Mouse (Mus musculus) heart, embryonic 10.5 days (tissue): ENCODE measurements at regions not wholly inside any gene's neighbourhood (a gene's known extent, or its start where the extent isn't known, plus 50 kb on each side); places are given as distances from the start of the nearest gene placed in this dataset.

Experiments used
- DNase-seq: peaks from one replicate; pipeline ENCODE4 v3.0.0-alpha.2; 2017; ENCODE audit warnings: low spot score
- H3K27ac ChIP-seq: fragments of 300-500 bp; sonication (generic); 2 replicates; pipeline ENCODE4 v1.5.1; 2016; ENCODE audit warnings: mild to moderate bottlenecking
- H3K27me3 ChIP-seq: fragments of 300-500 bp; sonication (generic); 2 replicates; pipeline ENCODE4 v1.6.1; 2016; ENCODE audit warnings: mild to moderate bottlenecking; ENCODE audit not compliant: poor library complexity, insufficient read depth, severe bottlenecking
- H3K36me3 ChIP-seq: fragments of 300-500 bp; sonication (generic); 2 replicates; pipeline ENCODE4 v1.6.1; 2016; ENCODE audit warnings: mild to moderate bottlenecking, moderate library complexity
- H3K4me1 ChIP-seq: fragments of 300-500 bp; sonication (generic); 2 replicates; pipeline ENCODE4 v1.6.1; 2016; ENCODE audit warnings: mild to moderate bottlenecking
- H3K4me3 ChIP-seq: fragments of 300-500 bp; sonication (generic); 2 replicates; pipeline ENCODE4 v1.5.1; 2016; ENCODE audit warnings: mild to moderate bottlenecking, moderate library complexity
- H3K9me3 ChIP-seq: fragments of 300-500 bp; sonication (generic); 2 replicates; pipeline ENCODE4 v1.6.1; 2016; ENCODE audit warnings: mild to moderate bottlenecking, moderate library complexity
- WGBS: fragments of 180-500 bp; shearing (Covaris S2); methylation state at CpG from one replicate; pipeline ENCODE4 v1.1.7; 2016; 5-methylcytosine and 5-hydroxymethylcytosine counted together

GRCm38 (mm10) chr7:117926396-117926795, 189.6 kb downstream of the Rps15a start:
- no peaks in the 10 kb centered on the region for H3K27me3 ChIP-seq
- H3K4me3 ChIP-seq: no peak overlapping the region
- WGBS: 29% methylated on average over 1 of the region's 1 CpGs
- no peak overlapping the region for H3K27ac ChIP-seq
- no peaks in the 10 kb centered on the region for H3K9me3 ChIP-seq
- DNase-seq: no peak
- no peaks in the 10 kb centered on the region for H3K36me3 ChIP-seq
- no peaks in the 10 kb centered on the region for H3K4me1 ChIP-seq

GRCm38 (mm10) chr7:117922270-117922669, 193.7 kb downstream of the Rps15a start:
- no peak overlapping the region for H3K27ac ChIP-seq
- no peak overlapping the region for H3K4me3 ChIP-seq
- no peaks in the 10 kb centered on the region for H3K9me3 ChIP-seq
- H3K27me3 ChIP-seq: no peaks in the 10 kb centered on the region
- no peaks in the 10 kb centered on the region for H3K4me1 ChIP-seq
- H3K36me3 ChIP-seq: no peaks in the 10 kb centered on the region
- DNase-seq: no peak

GRCm38 (mm10) chr7:117918206-117918995, 197.6 kb downstream of the Rps15a start:
- no peak for DNase-seq
- WGBS: 81% methylated on average over 10 of the region's 10 CpGs
- Histone ChIP-seq H3K4me1 (no peaks in the 10 kb centered on the region), H3K27ac (no peak overlapping the region), H3K27me3 (no peaks in the 10 kb centered on the region), H3K36me3 (no peaks in the 10 kb centered on the region), H3K4me3 (no peak overlapping the region), H3K9me3 (no peaks in the 10 kb centered on the region)

GRCm38 (mm10) chr7:117916915-117917314, 199.1 kb downstream of the Rps15a start:
- H3K9me3 ChIP-seq: no peaks in the 10 kb centered on the region
- 94% methylated on average over 6 of the region's 6 CpGs for WGBS
- no peaks in the 10 kb centered on the region for H3K27me3 ChIP-seq
- H3K4me3 ChIP-seq: no peak overlapping the region
- H3K4me1 ChIP-seq: no peaks in the 10 kb centered on the region
- H3K27ac ChIP-seq: no peak overlapping the region
- no peak for DNase-seq
- H3K36me3 ChIP-seq: no peaks in the 10 kb centered on the region

GRCm38 (mm10) chr7:117912453-117912852, 203.5 kb downstream of the Rps15a start:
- H3K4me1 ChIP-seq: no peaks in the 10 kb centered on the region
- no peaks in the 10 kb centered on the region for H3K27me3 ChIP-seq
- DNase-seq: no peak
- 66% methylated on average over 3 of the region's 3 CpGs for WGBS
- no peak overlapping the region for H3K27ac ChIP-seq
- H3K9me3 ChIP-seq: no peaks in the 10 kb centered on the region
- H3K36me3 ChIP-seq: no peaks in the 10 kb centered on the region
- H3K4me3 ChIP-seq: no peak overlapping the region

GRCm38 (mm10) chr7:117911062-117911461, 204.9 kb downstream of the Rps15a start:
- WGBS: 82% methylated on average over 3 of the region's 3 CpGs
- H3K9me3 ChIP-seq: no peaks in the 10 kb centered on the region
- no peaks in the 10 kb centered on the region for H3K4me1 ChIP-seq
- H3K27ac ChIP-seq: no peak overlapping the region
- DNase-seq: no peak
- H3K27me3 ChIP-seq: no peaks in the 10 kb centered on the region
- H3K4me3 ChIP-seq: no peak overlapping the region
- no peaks in the 10 kb centered on the region for H3K36me3 ChIP-seq

GRCm38 (mm10) chr7:117896528-117896927, 219.5 kb downstream of the Rps15a start:
- Histone ChIP-seq H3K4me1 (no peaks in the 10 kb centered on the region), H3K4me3 (no peak overlapping the region), H3K36me3 (no peaks in the 10 kb centered on the region), H3K27me3 (no peaks in the 10 kb centered on the region; the same call in 1 of the 2 replicates), H3K9me3 (no peaks in the 10 kb centered on the region), H3K27ac (no peak overlapping the region)
- DNase-seq: no peak
- WGBS: 77% methylated on average over 2 of the region's 2 CpGs

- Histone ChIP-seq H3K9me3 (no peaks in the 10 kb centered on the region), H3K27me3 (peaks cover 7% of the 10 kb centered on the region; the same call in 1 of the 2 replicates), H3K27ac (no peak overlapping the region), H3K4me1 (no peaks in the 10 kb centered on the region; the same call in 1 of the 2 replicates), H3K4me3 (no peak overlapping the region), H3K36me3 (no peaks in the 10 kb centered on the region)
- WGBS: 76% methylated on average over 6 of the region's 6 CpGs
- no peak for DNase-seq
These were observed 228.7 kb downstream of the Rps15a start for GRCm38 (mm10) chr7:117887288-117887687.

- Histone ChIP-seq H3K27ac (no peak overlapping the region), H3K4me1 (no peaks in the 10 kb centered on the region; the same call in 1 of the 2 replicates), H3K27me3 (peaks cover 7% of the 10 kb centered on the region; the same call in 1 of the 2 replicates), H3K4me3 (no peak overlapping the region), H3K9me3 (no peaks in the 10 kb centered on the region), H3K36me3 (no peaks in the 10 kb centered on the region)
- WGBS: 9% methylated on average over 13 of the region's 13 CpGs
- DNase-seq: peak; percentile 86
These were observed 233.2 kb downstream of the Rps15a start for GRCm38 (mm10) chr7:117882803-117883202.

- Histone ChIP-seq H3K27me3 (no peaks in the 10 kb centered on the region), H3K27ac (no peak overlapping the region), H3K4me3 (no peak overlapping the region), H3K4me1 (no peaks in the 10 kb centered on the region), H3K9me3 (no peaks in the 10 kb centered on the region), H3K36me3 (no peaks in the 10 kb centered on the region)
- DNase-seq: no peak
- WGBS: 64% methylated on average over 7 of the region's 7 CpGs
These were observed 237.1 kb downstream of the Rps15a start for GRCm38 (mm10) chr7:117878903-117879302.

- no peaks in the 10 kb centered on the region for H3K9me3 ChIP-seq
- H3K27me3 ChIP-seq: no peaks in the 10 kb centered on the region
- 92% methylated on average over 2 of the region's 2 CpGs for WGBS
- no peaks in the 10 kb centered on the region for H3K36me3 ChIP-seq
- no peaks in the 10 kb centered on the region for H3K4me1 ChIP-seq
- H3K4me3 ChIP-seq: no peak overlapping the region
- no peak for DNase-seq
- H3K27ac ChIP-seq: no peak overlapping the region
These were observed 240.7 kb downstream of the Rps15a start for GRCm38 (mm10) chr7:117875241-117875640.

- H3K27ac ChIP-seq: no peak overlapping the region
- no peaks in the 10 kb centered on the region for H3K36me3 ChIP-seq
- no peak overlapping the region for H3K4me3 ChIP-seq
- H3K27me3 ChIP-seq: no peaks in the 10 kb centered on the region
- DNase-seq: no peak
- no peaks in the 10 kb centered on the region for H3K9me3 ChIP-seq
- WGBS: 75% methylated on average over 6 of the region's 6 CpGs
- H3K4me1 ChIP-seq: peaks cover 3% of the 10 kb centered on the region; the same call in 1 of the 2 replicates
These were observed 256.6 kb downstream of the Rps15a start for GRCm38 (mm10) chr7:117859419-117859818.

GRCm38 (mm10) chr7:117855955-117856354, 260.0 kb downstream of the Rps15a start:
- H3K27me3 ChIP-seq: no peaks in the 10 kb centered on the region
- H3K36me3 ChIP-seq: no peaks in the 10 kb centered on the region
- no peaks in the 10 kb centered on the region for H3K9me3 ChIP-seq
- H3K4me3 ChIP-seq: no peak overlapping the region
- WGBS: 75% methylated on average over 5 of the region's 5 CpGs
- H3K27ac ChIP-seq: no peak overlapping the region
- peaks cover 3% of the 10 kb centered on the region for H3K4me1 ChIP-seq
- DNase-seq: no peak

- 70% methylated on average over 4 of the region's 4 CpGs for WGBS
- peaks cover 3% of the 10 kb centered on the region for H3K4me1 ChIP-seq
- no peak overlapping the region for H3K27ac ChIP-seq
- no peaks in the 10 kb centered on the region for H3K27me3 ChIP-seq
- no peaks in the 10 kb centered on the region for H3K36me3 ChIP-seq
- DNase-seq: no peak
- H3K9me3 ChIP-seq: no peaks in the 10 kb centered on the region
- H3K4me3 ChIP-seq: no peak overlapping the region
These were observed 262.3 kb downstream of the Rps15a start for GRCm38 (mm10) chr7:117853716-117854115.
